Mouse (Mus musculus) liver, postnatal 0 days (tissue): ENCODE data around the gene Vmn2r84. TPM values are rescaled to one million over a fixed set of nuclear protein-coding genes. Genes with fewer than 3 reads are reported as not detected.
"Not testable (repeated sequence)": the region's sequence is repeated elsewhere in the genome, so short reads cannot be mapped to it uniquely, and the experiment has no call there.

ENCODE experiments used
- ATAC-seq: fragments of 200-750 bp; cut with Nextera tagmentation; 2 replicates; pipeline ENCODE4 v1.8.0; 2017; ENCODE audit warnings: mild to moderate bottlenecking, moderate library complexity
- DNase-seq: peaks from one replicate; pipeline ENCODE4 v3.0.0-alpha.2; 2016
- H3K27ac ChIP-seq: fragments of 300-500 bp; sonication (generic); 2 replicates; pipeline ENCODE4 v1.5.1; 2014; ENCODE audit warnings: antibody characterized with exemption, moderate library complexity, mild to moderate bottlenecking, low read depth
- H3K27me3 ChIP-seq: fragments of 300-500 bp; sonication (generic); 2 replicates; pipeline ENCODE4 v1.6.1; 2014; ENCODE audit warnings: low read length, control low read depth, mixed read lengths; ENCODE audit not compliant: insufficient read depth
- H3K36me3 ChIP-seq: fragments of 300-500 bp; sonication (generic); replicated peaks from 2 replicates; pipeline ENCODE4 v1.6.1; 2014; ENCODE audit warnings: mild to moderate bottlenecking, control low read depth, low read length, moderate library complexity, mixed read lengths; ENCODE audit not compliant: insufficient read depth
- H3K4me1 ChIP-seq: fragments of 300-500 bp; sonication (generic); 2 replicates; pipeline ENCODE4 v1.6.1; 2014; ENCODE audit warnings: antibody characterized with exemption, mild to moderate bottlenecking, control low read depth; ENCODE audit not compliant: insufficient read depth
- H3K4me2 ChIP-seq: fragments of 300-500 bp; sonication (generic); 2 replicates; pipeline ENCODE4 v1.6.1; 2014; ENCODE audit warnings: low read depth, mild to moderate bottlenecking, low read length, moderate library complexity, mixed read lengths
- H3K4me3 ChIP-seq: fragments of 300-500 bp; sonication (generic); 2 replicates; pipeline ENCODE4 v1.5.1; 2014; ENCODE audit warnings: low read depth, low read length
- H3K9ac ChIP-seq: fragments of 300-500 bp; sonication (generic); replicated peaks from 2 replicates; pipeline ENCODE4 v1.6.1; 2014; ENCODE audit warnings: mild to moderate bottlenecking, moderate library complexity
- H3K9me3 ChIP-seq: fragments of 300-500 bp; sonication (generic); 2 replicates; pipeline ENCODE4 v1.6.1; 2016; ENCODE audit warnings: mild to moderate bottlenecking, control low read depth, low read length, mixed read lengths
- CTCF ChIP-seq: sonication (generic); IDR thresholded peaks from 2 replicates; pipeline ENCODE4 v1.5.1; 2016; ENCODE audit warnings: antibody characterized with exemption, low read depth
- EP300 ChIP-seq: IDR thresholded peaks from 2 replicates; pipeline ENCODE4 v1.6.1; 2016; ENCODE audit warnings: antibody characterized with exemption, low read depth, mild to moderate bottlenecking
- WGBS: fragments of 180-500 bp; shearing (Covaris S2); extraction: QIAGEN DNeasy Blood & Tissue Kit; methylation state at CpG from one replicate; pipeline ENCODE4 v1.1.7; 2014; ENCODE audit not compliant: insufficient replicate concordance; 5-methylcytosine and 5-hydroxymethylcytosine counted together
- polyA plus RNA-seq: library from polyadenylated mRNA; unstranded; fragments of >200 nt; fragmentation: Nextera tagmentation; extraction: Ambion mirVana; gene quantifications from 2 replicates; pipeline ENCODE4 v1.2.1, GENCODE M21; 2015

Vmn2r84 gene
- polyA plus RNA-seq, 1 experiment from 2014 or later: 0.01 TPM

DNA sequence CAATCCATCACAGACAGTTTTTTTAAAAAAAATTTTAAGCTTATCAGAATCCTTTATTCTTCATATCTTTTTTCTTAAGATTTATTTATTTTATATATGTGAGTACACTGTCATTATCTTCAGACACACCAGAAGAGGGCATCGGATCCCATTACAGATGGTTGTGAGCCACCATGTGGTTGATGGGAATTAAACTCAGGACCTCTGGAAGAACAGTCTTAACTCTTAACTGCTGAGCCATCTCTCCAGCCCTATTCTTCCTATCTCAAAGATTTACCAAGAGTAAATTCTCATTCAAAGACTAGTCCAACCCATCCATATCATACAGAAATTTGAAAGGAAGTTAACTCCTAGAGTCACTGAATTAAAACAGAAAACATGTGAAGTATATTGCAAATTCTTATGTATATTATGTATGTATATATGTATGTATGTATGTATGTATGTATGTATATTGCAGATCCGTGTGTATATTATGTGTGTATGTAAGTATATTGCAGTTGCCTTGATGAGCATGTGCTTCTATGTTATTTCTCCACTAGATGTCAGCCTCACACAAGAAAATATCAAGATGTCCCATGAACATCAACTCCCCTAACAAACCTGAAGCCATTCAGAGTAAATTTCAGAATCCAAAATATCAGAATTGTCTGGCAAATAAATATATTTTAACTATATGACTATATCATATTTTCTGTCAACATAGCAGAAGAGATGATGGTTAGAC, 30.5 kb downstream of the Vmn2r84 start:
- H3K4me2 ChIP-seq: no peak overlapping the region
- no peaks in the 10 kb centered on the region for H3K4me1 ChIP-seq
- no peak overlapping the region for H3K9ac ChIP-seq
- no peak overlapping the region for H3K27ac ChIP-seq
- TF ChIP-seq EP300 (no peak), CTCF (peak; percentile 63)
- no peaks in the 10 kb centered on the region for H3K9me3 ChIP-seq
- 53% methylated on average over 2 of the region's 2 CpGs for WGBS
- no peaks in the 10 kb centered on the region for H3K27me3 ChIP-seq
- 0 out of 2 replicates have a peak, but pooled peaks have one; percentile 31 for ATAC-seq
- no peak for DNase-seq
- no peak overlapping the region for H3K4me3 ChIP-seq
- H3K36me3 ChIP-seq: no peaks in the 10 kb centered on the region

DNA sequence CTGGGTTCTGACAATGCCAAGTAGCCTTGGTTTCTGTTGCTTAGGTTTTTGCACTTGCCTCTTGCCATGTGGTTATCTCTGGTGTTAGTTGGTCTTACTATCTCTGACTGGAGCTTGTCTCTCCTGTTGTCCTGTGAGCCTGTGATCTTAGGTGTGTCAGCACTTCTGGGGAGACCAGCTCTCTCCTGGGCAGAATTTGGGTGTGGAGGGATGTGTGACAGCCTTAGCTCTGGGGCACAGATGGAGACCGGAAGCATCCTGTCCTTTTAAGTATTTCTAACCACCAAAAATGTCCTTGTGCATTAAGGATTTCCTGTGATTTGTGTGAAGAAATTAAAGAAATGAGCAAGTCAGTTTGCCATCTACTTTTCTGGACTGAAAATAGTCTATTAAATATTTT, 50.1 kb downstream of the Vmn2r84 start:
- TF ChIP-seq CTCF: no peak
- TF ChIP-seq EP300: no peak
- H3K27ac ChIP-seq: no peak overlapping the region
- no peak overlapping the region for H3K9ac ChIP-seq
- H3K4me3 ChIP-seq: no peak overlapping the region
- DNase-seq (no peak), ATAC-seq (no peak)
- H3K4me1 ChIP-seq: no peaks in the 10 kb centered on the region
- no peaks in the 10 kb centered on the region for H3K36me3 ChIP-seq
- H3K9me3 ChIP-seq: no peaks in the 10 kb centered on the region
- no peak overlapping the region for H3K4me2 ChIP-seq
- no peaks in the 10 kb centered on the region for H3K27me3 ChIP-seq
- 58% methylated on average over 1 of the region's 1 CpGs for WGBS

GRCm38 (mm10) chr10:130340050-130340449, 54.1 kb downstream of the Vmn2r84 start:
- ATAC-seq, H3K4me3 ChIP-seq, H3K9me3 ChIP-seq, DNase-seq, H3K36me3 ChIP-seq, H3K9ac ChIP-seq, H3K4me2 ChIP-seq, H3K27me3 ChIP-seq, H3K4me1 ChIP-seq, H3K27ac ChIP-seq: not testable (repeated sequence)
- WGBS: 80% methylated on average over 4 of the region's 4 CpGs

DNA sequence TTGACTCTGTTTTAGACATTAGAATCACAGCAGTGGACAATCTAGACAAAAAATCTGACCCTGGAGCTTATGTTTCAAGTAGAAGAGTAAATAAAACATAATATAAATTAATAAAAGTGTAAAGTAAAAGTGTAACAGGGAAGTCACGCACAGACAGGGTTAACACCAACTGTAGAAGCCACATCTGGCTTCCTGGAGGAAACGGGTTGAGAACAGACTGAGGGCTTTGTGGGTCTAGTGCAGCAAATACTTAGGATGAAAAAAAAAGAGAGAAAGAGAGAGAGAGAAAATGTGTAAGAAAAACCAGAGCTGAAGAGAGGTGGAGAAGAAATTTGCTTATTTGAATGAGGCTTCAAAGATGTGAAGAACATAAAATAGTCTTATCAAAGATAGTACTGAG, 56.6 kb downstream of the Vmn2r84 start:
- ATAC-seq (no peak), DNase-seq (no peak)
- no peaks in the 10 kb centered on the region for H3K9me3 ChIP-seq
- no peak overlapping the region for H3K4me3 ChIP-seq
- H3K27ac ChIP-seq: no peak overlapping the region
- WGBS: 28% methylated on average over 2 of the region's 2 CpGs
- no peak for TF ChIP-seq EP300
- TF ChIP-seq CTCF: no peak
- H3K4me2 ChIP-seq: no peak overlapping the region
- H3K9ac ChIP-seq: no peak overlapping the region
- H3K4me1 ChIP-seq: no peaks in the 10 kb centered on the region
- no peaks in the 10 kb centered on the region for H3K36me3 ChIP-seq
- H3K27me3 ChIP-seq: no peaks in the 10 kb centered on the region

- Histone ChIP-seq H3K27me3 (no peaks in the 10 kb centered on the region), H3K4me2 (no peak overlapping the region), H3K9me3 (no peaks in the 10 kb centered on the region), H3K9ac (no peak overlapping the region), H3K36me3 (no peaks in the 10 kb centered on the region), H3K4me1 (no peaks in the 10 kb centered on the region), H3K4me3 (no peak overlapping the region), H3K27ac (no peak overlapping the region)
- 29% methylated on average over 1 of the region's 1 CpGs for WGBS
- ATAC-seq: no peak
- DNase-seq: no peak
- TF ChIP-seq CTCF (no peak), EP300 (no peak)
These were observed 57.7 kb downstream of the Vmn2r84 start for GRCm38 (mm10) chr10:130336385-130336784.

GRCm38 (mm10) chr10:130330711-130331110, 63.4 kb downstream of the Vmn2r84 start:
- Histone ChIP-seq H3K27ac (no peak overlapping the region), H3K9me3 (no peaks in the 10 kb centered on the region), H3K27me3 (no peaks in the 10 kb centered on the region), H3K4me1 (no peaks in the 10 kb centered on the region), H3K4me2 (no peak overlapping the region), H3K36me3 (no peaks in the 10 kb centered on the region), H3K9ac (no peak overlapping the region), H3K4me3 (no peak overlapping the region)
- TF ChIP-seq EP300: no peak
- no peak for TF ChIP-seq CTCF
- DNase-seq: no peak
- 63% methylated on average over 1 of the region's 1 CpGs for WGBS
- no peak for ATAC-seq

Other genes starting within 250 kb of the Vmn2r84 start
- gene Olfr825, start 227.6 kb downstream of the Vmn2r84 start, polyA plus RNA-seq: not detected in 2 replicates
- not detected in 2 replicates for gene Olfr826, start 210.1 kb downstream of the Vmn2r84 start, polyA plus RNA-seq
- gene Olfr827, start 179.9 kb downstream of the Vmn2r84 start, polyA plus RNA-seq: not detected in 2 replicates
- gene Neurod4, start 114.1 kb downstream of the Vmn2r84 start, polyA plus RNA-seq: not detected in 2 replicates
- 1.2 and 1.5 TPM in 2 replicates for gene Tespa1, start 71.5 kb downstream of the Vmn2r84 start, polyA plus RNA-seq
- gene Vmn2r85, start 35.4 kb upstream of the Vmn2r84 start, polyA plus RNA-seq: not detected in 2 replicates
- not detected in 2 replicates for gene Vmn2r86, start 61.7 kb upstream of the Vmn2r84 start, polyA plus RNA-seq
- not detected in 2 replicates for gene Vmn2r87, start 103.1 kb upstream of the Vmn2r84 start, polyA plus RNA-seq